Mouse (Mus musculus): ENCODE measurements around the gene Kcnj12.

Kcnj12 gene

DNA sequence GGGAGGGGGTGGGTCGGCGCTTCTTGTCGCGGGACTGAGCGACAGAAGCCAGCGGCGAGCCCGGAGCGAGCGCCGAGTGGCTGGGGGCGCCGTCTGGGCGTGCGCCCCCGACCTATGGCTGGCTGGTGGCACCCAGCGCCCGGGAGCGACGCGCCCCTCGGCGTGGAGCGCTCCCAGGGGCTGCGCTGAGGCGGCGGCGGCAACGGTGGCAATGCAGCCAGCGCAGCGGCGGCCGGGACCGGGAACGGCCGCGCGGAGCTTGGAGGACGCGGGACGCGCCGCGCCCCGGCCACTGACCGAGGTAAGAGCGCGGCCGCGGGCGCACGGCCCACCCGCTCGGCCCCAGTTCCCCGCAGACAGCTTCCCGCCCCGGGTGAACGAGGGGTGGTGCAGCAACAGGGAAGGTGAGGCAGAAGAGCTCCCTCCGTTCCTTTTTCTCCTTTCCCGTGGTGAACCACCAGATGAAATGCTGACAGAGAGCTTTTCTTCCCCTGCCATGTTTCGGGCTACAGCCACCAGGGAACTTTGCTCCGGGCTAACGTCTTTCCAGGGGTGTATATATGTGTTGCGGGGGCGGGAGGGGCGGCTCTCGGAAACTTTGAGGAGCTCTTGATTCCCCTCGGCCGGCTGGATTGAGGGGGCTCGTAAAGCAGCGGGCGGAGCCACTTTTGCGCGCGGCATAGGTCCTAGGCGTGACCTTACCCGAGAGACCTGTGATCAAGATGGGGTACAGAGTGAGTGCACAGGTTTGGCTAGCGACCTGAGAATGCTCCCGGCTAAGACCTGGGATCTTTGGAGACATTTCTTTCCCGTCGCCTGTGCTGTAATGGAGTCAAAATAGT, at the start of gene Kcnj12:
Kcnj12 (plus strand) TSS at position 15 of the 842 bp plus-strand sequence.
- no peak for DNase-seq (ENCODE audit: low read depth, low spot score)

DNA sequence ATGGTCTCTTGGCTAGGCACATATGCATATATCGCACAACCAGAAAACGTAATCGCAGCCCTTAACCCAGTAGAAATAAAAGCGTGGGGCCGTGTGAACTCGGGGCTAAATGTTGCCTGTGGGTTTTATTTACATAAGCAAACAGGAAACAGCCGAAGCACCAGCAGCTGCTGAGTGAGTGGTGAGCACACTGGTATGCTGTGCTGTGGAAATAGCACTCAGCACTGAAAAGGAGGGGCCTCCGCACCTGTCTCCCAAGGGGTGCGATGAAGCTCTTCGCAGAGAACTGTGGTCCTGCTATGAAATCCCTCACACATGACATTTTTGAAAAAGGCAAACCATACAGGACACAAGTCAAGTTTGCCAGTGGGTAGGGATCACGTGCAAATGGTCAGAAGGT, 47.3 kb upstream of the Kcnj12 start:
- DNase-seq (ENCODE audit: low read depth, low spot score) = no peak

DNA sequence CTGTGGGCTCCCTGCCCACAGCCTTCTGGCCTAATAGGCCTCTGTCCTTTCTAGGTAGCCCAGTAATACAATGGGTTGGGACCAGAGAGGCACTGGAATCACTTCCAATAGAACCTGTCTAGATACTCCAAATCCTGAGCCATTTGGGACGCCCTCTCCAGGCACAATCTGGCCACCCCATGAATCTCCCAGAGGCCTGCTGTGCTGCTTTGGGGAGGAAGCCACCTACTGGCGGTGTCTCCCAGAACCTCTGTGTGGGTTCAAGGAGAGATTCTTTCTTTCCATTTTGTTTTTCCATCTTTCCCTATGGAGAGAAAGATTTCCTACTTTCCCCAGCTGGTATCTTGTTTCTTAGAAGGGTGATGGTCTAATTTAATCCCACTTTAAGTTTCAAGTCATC, 46.1 kb upstream of the Kcnj12 start:
- DNase-seq (ENCODE audit: low read depth, low spot score) = peak; percentile 63

DNA sequence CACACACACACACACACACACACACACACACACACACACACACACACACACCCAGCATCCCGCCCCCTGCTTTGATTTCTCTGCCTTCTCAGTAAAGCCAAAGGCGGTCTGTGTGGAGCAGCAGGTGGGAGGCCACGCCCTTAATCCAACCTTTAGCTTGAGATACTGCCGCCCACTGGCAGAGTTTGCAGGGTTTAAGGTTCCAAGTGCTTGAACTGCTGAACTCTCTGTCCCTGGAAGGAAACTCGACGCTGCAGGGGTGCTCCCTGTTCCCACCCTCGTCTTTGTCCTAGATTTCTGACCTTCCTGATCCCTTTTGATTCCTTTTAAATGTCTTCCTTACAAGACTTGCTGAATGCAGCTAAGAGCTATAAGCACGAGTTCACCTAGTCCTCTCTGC, 45.6 kb upstream of the Kcnj12 start:
- peak; percentile 97 for DNase-seq (ENCODE audit: low read depth, low spot score)

DNA sequence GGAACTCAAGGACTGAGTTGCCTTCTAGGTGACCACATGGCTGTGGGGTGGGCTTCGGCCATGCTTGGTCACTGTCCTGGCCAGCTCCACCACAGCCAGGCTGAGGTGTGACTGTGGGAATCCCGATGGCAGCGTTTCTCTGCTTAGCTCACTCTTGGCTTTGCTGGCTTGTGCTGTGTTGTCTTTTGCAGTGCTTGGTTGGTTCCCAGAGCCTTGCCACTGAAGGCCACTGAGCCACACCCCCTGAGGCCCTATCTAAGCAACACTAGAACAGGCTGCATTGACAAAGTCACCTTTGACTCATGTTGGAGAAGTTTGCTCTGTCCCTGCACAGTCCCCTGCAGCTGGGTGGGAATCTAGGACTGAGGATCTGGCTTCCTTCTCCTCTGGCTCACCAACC, 45.2 kb upstream of the Kcnj12 start:
- DNase-seq (ENCODE audit: low read depth, low spot score) = peak; percentile 82

DNA sequence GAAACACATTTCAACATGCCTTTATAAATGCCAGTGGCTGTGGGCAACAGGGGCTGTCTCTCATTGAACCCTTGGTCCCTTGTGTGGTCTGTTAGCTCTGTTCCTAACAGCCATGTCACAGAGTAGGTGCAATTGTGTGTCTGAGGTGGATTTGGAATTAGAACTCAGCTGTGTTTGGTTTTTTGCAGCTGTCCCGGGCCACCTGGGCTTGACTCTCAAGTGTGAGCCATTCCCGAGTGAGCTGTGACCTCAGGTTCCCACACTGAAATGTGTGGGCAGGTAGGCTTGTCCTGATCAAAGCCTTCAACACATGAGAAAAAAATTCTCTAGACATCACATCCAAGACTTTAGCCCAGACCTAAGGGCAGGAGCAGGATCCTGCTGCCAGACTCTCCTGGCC, 43.7 kb upstream of the Kcnj12 start:
- no peak for DNase-seq (ENCODE audit: low read depth, low spot score)

DNA sequence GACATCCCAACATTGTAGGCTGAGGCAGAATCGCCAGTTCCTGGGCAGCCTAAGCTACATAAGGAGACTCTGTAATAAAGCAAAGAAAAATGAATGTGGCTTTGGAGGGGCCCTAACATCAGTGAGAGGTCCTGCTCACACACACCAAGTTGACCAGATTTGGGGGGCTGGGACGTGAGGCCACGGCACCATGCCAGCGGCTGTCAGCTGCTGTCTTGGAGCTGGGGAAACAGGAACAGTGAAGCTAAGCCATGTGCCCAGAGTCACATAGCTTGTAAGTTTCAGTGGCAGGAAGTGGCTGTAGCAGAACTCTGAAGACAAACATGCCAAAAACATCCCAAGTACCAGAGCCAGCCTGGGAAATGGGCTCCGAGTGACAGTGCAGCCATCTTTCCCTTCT, 42.6 kb upstream of the Kcnj12 start:
- no peak for DNase-seq (ENCODE audit: low read depth, low spot score)

DNA sequence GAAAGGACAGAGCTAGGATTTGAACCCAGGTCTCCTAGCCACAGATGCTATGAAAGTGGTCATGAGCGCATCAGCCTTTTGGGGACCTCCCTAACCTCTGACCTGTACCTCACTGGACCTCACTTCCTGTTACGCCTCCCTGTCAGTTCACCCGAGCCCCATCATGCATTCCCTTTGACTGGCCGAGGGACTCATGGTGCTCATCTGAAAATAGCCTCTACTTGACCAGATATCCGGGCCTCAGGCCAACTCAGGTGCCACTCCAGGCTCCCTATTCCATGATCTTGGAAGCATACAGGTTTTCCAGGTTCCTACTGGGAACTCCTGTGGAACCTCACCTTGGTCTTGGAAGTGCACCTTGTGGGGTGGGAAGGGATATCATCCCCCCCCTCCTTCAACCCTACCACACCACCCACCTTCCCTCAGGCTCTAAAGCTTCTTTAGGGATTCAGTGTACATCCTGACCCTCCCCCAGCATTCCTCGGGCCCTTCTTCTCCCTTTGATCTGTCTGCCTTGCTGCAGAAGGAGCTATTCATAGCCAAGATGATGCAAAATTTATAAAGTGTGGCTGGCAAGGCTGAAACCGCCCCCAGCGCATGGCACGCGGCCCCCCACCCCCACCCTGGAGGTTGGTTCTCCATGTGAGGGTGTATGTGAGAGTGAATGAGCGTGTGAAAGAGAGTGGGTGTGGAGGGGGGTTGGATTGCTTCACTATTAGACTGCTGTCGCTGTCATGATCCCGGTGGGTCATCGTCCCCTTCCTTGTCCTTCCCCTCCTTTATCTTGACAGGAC, 40.5 kb upstream of the Kcnj12 start:
- DNase-seq (ENCODE audit: low read depth, low spot score) = no peak

DNA sequence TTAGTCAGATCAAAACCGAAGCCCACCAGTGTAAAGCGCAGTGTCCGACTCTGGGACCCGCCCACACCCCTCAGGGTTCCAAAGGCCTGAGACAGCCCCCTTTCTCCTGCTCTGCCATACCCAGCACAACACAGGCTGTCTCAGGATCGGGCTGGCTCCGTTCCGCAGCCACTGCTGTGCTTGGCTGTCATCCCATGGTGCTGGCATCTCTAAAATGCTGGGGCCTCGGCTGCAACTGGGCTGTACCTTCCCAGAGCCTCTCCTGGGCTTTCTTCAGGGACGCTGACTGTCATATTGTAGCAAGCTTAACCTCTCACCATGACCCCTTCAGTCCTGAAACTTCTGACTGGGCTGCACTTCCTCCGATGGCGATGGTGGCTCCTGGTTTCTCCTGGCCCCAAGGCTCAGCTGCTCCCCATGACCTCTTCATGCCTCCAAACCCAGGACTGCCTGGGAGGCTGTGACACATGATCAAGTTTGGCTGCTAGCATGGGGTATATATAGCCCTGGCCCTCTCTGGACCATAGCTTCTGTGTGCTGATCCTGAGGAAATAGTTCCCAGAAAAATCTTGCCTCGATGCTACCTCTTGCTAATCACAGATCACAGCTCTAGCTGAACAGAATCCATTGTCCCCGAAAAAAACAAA, 37.3 kb upstream of the Kcnj12 start:
- DNase-seq (ENCODE audit: low read depth, low spot score) = no peak

DNA sequence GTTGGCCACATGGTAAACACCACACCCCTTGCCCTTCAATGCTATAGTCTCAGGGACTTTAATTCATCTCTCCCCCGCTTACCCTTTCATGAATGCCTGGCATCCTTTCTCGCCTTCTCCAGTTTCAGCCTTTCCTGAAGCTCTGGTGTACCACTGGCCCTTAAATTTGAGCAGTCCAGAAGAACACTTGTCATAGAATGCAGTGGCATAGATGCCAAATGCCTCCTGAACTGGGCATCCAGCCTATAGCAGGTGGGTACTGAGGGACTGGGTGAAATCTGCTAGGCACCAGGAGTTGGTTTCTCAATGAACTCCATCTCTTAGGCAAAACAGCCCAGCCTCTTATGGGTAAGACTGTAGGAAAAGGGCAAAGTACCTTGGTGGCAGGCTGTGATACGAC, 31.9 kb upstream of the Kcnj12 start:
- DNase-seq (ENCODE audit: low read depth, low spot score) = no peak

DNA sequence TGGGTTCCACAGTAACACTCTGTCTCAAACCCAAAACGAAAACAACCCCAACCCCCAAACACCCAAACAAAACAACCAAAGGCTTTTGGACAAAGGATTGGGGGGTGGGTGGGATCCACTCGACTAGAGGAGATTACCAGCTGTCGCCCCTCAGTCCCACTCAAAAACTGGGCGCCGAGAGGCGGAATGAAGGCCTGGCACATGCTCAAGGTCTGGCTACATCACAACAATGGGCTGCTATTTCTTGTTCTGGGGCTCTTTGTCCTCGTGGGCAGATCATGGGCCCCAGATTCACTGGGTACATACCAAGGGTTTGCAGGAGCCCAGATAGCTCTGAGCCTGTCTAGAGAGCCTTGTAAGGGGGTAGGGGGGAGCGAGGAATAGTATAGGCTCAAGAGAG, 19.6 kb upstream of the Kcnj12 start:
- DNase-seq (ENCODE audit: low read depth, low spot score) = no peak

DNA sequence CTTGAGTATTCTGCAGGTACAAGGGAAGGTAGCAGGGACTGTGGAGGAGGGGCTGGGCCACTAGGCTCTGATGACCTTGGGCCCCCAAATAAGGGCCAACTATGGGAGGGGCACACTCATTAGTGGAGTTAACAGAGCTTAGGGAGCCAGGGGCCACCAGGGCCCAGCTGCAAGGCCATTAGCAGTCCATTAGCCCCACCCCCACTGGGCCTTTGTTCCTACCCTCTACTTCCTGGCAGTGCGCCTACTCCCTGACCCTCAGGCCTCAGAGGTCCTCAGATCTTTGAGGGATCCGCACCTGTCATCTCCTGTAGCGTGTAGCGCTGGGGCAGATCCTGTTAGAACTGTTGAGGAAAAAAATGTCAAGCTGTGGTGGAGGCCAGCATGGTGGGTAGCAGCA, 18.3 kb upstream of the Kcnj12 start:
- DNase-seq (ENCODE audit: low read depth, low spot score) = peak; percentile 73

DNA sequence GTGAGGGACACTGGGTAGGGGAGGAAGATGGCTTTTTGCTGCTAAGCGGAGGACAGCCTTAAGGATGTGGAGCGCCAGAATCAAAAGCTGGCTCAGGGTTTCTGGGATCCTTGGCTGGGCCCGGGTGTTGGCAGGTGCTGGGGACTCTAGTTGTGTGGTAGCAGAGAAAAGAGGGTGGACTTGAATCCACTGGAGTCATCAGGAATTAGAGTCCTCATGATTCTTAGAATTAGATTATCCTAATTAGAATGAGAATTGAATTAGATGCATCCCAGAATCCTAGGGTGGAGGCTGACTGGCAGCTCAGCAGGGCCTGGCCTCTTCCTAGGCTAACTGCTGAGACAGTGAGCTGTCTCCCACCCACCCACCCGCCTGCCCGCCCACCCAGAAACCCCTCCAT, 17.6 kb upstream of the Kcnj12 start:
- DNase-seq (ENCODE audit: low read depth, low spot score) = peak; percentile 69

DNA sequence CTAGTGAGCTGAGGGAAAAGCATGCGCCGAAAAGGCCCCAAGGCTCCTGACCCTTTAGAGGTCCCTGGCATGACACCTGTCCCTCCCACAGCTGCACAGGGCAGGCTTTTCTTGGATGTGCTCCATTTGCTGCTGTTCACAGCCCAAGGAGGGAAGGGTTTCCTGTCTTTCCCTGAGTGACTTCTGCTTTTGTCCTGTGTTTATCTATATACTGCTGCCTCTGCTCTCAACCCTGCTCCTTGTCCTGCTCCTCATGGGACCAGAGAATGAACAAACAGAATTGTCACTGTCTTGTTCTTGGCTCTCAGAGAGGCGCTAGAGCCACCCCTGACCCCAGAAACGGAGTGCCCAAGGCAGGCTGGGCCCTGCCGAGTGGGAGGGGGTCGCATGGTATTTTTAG, 17.0 kb upstream of the Kcnj12 start:
- DNase-seq (ENCODE audit: low read depth, low spot score) = peak; percentile 33

DNA sequence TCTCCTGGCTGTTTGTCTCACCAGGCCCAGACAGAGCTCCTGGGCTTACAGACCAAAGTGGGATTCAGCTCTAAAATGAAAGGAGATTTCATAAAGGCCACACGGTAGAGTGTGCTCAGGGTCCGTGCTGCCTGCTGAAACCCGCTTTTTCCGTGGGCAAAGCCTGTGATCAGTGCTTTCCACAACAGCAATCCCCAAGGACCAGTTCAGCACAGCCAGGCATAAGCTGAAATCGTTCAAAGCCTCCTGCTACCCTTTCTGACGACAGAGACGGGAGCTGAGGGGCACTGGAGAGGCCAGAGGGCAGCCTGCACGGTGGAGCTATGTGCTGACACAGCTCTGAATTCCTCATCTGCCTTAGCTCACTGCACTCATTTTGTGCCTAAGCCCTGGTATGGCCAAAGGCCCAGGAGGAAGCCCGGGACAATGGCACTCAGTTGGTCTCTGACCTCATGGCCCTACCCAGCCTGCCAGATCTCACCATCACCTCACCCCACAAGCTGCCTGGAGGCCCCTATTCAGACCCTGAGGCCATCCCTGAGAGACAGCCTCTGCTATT, 10.5 kb upstream of the Kcnj12 start:
- DNase-seq (ENCODE audit: low read depth, low spot score) = no peak

DNA sequence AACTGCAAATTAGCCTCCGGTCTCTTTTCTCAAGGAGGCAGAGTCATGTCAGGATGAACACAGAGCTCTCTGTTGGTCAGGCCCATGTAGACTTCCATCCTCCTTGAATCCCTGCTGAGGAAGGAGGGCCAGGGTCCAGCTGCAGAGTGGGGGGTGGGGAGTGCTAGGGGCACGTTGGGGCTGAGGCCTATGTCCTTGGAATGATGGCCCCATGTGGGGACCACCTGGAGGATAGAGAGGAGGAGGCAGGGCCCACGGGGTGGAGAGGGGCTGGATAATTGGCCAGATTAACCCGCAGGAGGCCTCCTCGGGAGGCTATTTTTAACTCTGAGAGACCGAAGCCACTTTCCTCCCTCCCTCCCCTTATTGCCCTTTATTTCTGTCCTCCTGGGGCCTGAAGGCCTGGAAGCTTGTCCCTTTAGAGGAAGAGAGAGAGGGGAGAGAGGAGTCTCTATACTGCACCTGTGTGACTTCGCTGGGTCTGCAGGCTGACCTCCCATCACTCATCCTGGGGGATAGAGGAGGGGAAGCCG, 5.4 kb upstream of the Kcnj12 start:
- DNase-seq (ENCODE audit: low read depth, low spot score) = no peak

DNA sequence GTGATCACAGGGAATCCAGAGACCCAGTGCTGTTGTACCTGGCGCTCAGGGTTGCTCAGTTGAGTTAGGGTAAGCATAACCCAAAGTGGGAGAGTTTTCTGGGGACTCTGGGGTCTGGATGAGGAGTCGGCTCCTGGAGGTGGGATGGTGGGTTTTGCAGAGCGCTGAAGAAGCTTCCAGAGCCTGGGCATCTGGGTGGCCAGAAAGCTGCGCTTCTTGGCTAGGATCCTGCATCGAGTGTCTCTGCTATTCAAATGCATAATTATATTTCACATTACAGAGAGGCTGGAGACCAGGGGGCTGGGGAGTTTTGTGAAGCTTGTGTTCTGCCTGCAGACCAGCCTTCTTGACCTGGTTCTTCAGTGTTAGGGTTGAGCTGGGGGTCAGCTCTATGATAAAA, 1.2 kb upstream of the Kcnj12 start:
- no peak for DNase-seq (ENCODE audit: low read depth, low spot score)

DNA sequence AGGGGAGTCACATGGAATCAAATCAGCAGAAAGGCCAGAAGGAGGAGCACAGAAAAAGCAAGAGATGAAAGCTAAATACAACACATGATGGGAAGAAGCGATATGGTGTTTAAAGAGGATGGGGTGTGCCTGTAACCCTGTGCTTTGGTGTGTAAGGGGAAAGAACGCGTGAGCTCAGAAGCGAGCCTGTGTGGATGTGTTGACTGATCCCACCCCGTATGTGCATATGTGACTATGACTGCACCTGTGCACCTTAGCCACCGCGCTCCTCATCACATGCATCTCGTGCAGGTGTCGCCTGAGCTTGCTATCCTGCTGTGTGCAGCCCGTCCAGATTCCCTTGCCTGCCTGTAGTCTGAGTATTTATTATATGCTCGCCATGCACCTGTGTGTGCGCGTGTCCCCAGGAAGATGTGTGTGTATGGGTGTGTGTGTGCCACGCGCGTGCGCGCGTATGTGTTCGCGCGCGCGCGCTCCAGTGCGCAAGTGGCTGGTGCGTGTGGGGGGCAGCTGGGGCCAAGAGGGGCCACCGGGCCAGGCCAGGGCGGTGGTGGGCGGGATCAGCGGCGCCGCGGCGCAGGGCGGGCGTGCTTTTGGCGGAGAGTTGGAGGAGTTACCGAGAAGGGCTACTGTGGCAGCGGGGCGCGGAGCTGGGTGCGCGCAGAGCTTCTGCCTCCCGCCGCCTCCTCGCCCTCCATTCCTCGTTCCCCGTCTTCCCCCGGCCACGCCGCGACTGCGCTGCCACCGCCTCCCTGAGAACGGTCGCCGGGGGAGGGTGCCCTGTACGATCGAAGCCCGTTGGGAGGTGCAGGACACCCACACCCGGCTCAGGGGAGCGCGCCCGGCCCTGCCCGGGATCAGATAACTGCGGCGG, 451 bp upstream of the Kcnj12 start:
- peak; percentile 79 for DNase-seq (ENCODE audit: low read depth, low spot score)

DNA sequence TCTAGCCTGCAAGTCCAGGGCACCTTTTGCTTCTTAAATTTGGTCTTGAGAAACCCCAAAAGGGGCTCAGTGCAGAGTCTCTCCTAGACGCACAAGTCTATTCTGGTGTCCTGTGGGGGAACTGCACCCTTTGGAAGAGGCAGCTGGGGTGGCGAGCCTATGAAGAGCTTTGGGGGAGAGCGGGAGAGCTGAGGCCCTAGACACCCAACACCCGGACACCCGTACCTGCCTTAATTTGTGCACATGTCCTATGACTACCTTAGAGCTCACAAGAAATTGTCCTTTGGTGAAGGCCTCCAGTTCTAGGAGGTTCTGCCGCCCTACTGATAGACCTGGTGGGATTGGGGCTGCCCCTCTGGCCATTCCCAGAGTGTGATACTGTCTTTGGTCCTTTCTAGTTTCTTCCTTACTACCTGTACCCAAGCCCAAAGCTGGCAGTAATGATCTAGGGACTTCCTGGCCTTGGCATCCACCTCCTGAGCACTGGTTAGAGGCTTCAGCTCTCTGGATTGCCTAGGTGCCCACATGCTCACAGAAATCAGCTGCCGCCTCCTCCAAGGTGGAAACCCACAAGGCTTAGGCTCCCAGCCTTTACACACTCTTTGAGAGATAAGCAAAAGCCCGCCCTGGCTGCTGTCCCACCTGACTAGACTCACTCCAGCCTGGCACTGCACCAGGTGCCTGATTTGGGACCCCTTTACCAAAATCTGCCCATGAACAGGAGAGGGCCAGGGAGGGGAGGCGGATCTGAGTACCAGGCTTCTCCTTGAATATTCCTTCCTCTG, 1.2 kb downstream of the Kcnj12 start:
- DNase-seq (ENCODE audit: low read depth, low spot score) = peak; percentile 24

DNA sequence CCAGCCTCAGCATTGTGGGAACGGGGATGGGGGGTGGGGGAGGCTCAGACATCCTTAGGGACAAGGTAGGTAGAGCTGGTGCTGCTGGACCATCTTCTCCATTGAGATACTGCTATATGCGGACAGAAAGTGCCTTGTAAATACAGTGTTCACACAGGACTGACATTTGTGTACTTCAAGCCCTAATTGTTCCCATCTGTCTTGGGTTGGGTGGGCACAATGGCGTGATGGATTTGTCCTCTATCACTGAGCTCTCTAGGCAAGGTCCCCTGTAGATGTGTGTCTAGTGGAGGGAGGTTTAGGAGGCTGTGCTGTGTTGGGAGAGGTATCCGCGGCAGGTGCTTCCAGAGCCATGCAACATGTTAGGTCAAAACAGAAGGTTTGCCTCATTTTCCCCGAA, 2.0 kb downstream of the Kcnj12 start:
- DNase-seq (ENCODE audit: low read depth, low spot score) = no peak
